Mouse (Mus musculus): Measurements from ENCODE around the gene Agbl5.
"Not testable (repeated sequence)": the region's sequence is repeated elsewhere in the genome, so short reads cannot be mapped to it uniquely, and the experiment has no call there.

Gene Agbl5

GRCm38 (mm10) chr5:30888337-30889087, at the start of gene Agbl5:
TSS of gene Agbl5 (plus strand) at chr5:30888694.
- DNase-seq, result peak; percentile 87 to 91

- DNase-seq, result no peak
These were observed 48.8 kb upstream of the Agbl5 start for GRCm38 (mm10) chr5:30839731-30840130.

- DNase-seq, result no peak
These were observed 46.6 kb upstream of the Agbl5 start for GRCm38 (mm10) chr5:30841896-30842295.

GRCm38 (mm10) chr5:30849891-30850555, 38.5 kb upstream of the Agbl5 start:
- peak in 1 of 2 experiments; percentile 31 for DNase-seq

- no peak for DNase-seq
These were observed 38.0 kb upstream of the Agbl5 start for GRCm38 (mm10) chr5:30850556-30850925.

- no peak for DNase-seq
These were observed 35.0 kb upstream of the Agbl5 start for GRCm38 (mm10) chr5:30853522-30853921.

- no peak for DNase-seq
These were observed 32.8 kb upstream of the Agbl5 start for GRCm38 (mm10) chr5:30855674-30856073.

GRCm38 (mm10) chr5:30856124-30856523, 32.4 kb upstream of the Agbl5 start:
- no peak for DNase-seq

GRCm38 (mm10) chr5:30863852-30864251, 24.6 kb upstream of the Agbl5 start:
- no peak for DNase-seq

GRCm38 (mm10) chr5:30864322-30864721, 24.2 kb upstream of the Agbl5 start:
- no peak for DNase-seq

- DNase-seq, result no peak
These were observed 21.6 kb upstream of the Agbl5 start for GRCm38 (mm10) chr5:30866871-30867270.

GRCm38 (mm10) chr5:30867712-30868111, 20.8 kb upstream of the Agbl5 start, which contains the start of gene Tmem214:
TSS of gene Tmem214 (plus strand) at chr5:30868012.
- no peak for DNase-seq

- DNase-seq, result no peak
These were observed 19.5 kb upstream of the Agbl5 start for GRCm38 (mm10) chr5:30868981-30869380.

GRCm38 (mm10) chr5:30869405-30870130, 18.9 kb upstream of the Agbl5 start:
- peak; percentile 93 to 95 for DNase-seq

- DNase-seq, result no peak
These were observed 18.4 kb upstream of the Agbl5 start for GRCm38 (mm10) chr5:30870131-30870406.

GRCm38 (mm10) chr5:30872574-30872973, 15.9 kb upstream of the Agbl5 start:
- no peak for DNase-seq

- DNase-seq, result no peak
These were observed 14.1 kb upstream of the Agbl5 start for GRCm38 (mm10) chr5:30874365-30874764.

- no peak for DNase-seq
These were observed 9.9 kb upstream of the Agbl5 start for GRCm38 (mm10) chr5:30878616-30879015.

GRCm38 (mm10) chr5:30879347-30879943, 9.0 kb upstream of the Agbl5 start:
- no peak for DNase-seq

GRCm38 (mm10) chr5:30881839-30882238, 6.7 kb upstream of the Agbl5 start:
- DNase-seq, result not testable (repeated sequence)

GRCm38 (mm10) chr5:30886209-30886608, 2.3 kb upstream of the Agbl5 start:
- DNase-seq, result no peak

- no peak for DNase-seq
These were observed 1.8 kb upstream of the Agbl5 start for GRCm38 (mm10) chr5:30886731-30887130.

GRCm38 (mm10) chr5:30887331-30887761, 1.1 kb upstream of the Agbl5 start:
- DNase-seq, result peak; percentile 78 to 81
